Mouse (Mus musculus) lung, postnatal 10 days (tissue): Measurements from ENCODE around the gene Unc45a.
A peak's percentile ranks its signal among the peaks of the same experiment; 100 is the strongest.
"Not testable (repeated sequence)": the region's sequence is repeated elsewhere in the genome, so short reads cannot be mapped to it uniquely, and the experiment has no call there.

ENCODE experiments used
- DNase-seq: peaks from one replicate; pipeline ENCODE4 v3.0.0; 2021

Gene Unc45a

DNA sequence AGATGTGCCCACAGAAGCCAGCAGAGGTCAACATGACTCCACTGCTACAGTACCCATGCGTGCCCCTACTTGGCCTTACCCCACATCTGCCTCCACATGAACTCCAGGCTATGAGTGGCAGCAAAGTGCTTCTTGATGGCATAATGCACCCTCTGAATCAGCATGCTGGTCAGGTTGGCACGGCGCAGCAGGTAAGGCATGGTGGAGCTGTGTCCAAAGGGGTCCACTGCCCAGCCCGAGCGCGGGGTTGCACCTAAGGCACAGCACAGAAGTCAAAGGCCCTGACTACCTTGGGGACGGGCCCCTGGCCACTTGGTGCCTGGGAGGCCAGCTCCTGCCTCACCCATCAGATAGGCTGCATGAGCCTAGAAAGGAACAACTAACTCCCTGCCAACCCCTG, 26.4 kb upstream of the Unc45a start:
- DNase-seq = no peak

DNA sequence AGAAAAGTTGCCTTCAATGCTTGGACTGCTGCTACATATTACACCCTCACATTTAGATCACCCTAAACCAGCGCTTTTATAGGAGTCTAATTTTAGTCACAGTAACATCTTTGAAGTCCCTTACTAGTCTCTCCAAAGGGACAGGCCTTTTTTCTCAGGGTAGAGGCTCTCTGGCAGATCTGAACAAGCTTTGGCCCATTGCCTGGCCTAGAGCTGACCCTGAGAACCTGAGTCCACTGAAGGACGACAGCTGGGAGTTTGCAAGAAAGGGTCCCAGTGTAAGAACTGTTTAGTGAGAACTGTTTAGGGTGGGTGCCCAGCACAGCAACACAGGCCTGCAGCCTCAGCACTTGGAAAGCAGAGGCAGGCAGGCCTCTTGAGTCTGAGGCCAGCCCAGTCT, 25.0 kb upstream of the Unc45a start:
- DNase-seq = peak; percentile 51

DNA sequence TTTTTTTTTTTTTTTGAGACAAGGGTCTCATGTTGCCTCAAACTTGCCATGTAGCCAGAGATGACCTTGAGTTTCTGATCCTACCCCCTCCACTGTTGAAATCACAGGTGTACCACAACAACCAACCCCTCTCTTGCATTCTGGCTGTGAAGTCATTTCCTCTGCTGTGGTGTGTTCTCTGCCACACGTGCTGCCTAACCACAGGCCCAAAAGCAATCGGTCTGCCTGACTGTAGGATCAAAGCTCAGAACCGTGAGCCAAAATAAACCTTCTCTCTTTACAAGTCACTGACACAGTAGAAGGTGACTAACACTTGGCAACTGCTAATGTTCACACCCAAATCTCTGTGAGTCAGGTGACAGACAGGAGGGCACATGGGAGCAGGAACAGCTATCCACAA, 19.6 kb upstream of the Unc45a start:
- DNase-seq = no peak

DNA sequence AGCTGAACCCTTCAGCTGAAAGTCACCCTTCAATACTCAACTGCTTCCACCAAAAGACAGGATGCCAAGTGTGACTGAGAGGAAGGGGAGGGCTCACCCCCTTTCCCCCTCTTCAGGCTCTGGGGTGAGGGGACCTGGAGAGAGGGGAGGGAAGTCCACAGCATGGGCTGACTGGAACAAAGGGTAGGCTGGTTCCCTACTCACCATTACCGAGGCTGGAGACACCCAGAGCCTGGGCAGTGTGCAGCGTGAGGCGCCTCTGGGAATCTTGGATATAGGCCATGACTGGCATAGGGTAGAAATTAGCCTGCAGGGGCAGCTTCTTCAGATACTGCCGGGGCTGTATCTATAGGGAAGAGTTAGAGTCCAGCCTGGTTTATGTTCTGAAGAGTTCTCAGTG, 17.2 kb upstream of the Unc45a start:
- no peak for DNase-seq

DNA sequence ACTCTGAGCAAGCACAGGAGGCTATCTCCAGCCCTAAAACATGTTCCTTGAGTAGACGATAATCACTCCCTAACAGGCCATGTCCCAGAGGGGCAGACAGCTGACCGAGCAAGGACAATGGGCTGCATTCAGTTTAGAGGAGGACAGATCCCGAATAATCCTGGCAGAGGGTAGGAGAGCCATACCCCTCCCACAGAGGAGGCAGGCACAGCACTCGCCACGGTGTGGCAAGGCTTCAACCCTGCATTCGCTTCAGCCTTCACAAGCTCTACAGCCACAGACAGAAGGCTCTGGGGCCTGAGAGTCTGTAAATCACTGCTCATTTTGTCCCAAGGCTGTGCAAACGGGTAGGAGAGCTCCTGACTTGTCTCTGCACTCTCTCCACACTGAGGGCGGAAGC, 16.4 kb upstream of the Unc45a start:
- DNase-seq = no peak

DNA sequence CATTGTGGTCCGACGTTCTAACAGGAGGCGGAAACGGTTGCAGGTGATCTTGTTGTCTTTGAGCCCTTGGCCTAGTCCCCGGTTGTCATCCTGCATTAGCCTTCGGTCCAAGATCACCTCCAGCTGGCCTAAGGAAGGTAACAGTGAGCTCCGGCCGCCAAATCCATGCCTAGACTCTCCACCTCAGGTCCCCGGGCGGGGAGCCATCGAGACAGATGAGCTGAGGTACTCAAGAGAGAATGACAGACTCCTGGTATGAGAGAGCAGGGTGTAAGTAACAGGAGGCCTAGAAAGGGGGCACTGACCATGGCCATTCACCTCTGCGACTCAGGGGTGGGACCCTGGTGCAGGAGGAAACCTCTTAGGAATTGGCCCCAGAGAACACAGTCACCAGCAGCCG, 15.5 kb upstream of the Unc45a start:
- no peak for DNase-seq

DNA sequence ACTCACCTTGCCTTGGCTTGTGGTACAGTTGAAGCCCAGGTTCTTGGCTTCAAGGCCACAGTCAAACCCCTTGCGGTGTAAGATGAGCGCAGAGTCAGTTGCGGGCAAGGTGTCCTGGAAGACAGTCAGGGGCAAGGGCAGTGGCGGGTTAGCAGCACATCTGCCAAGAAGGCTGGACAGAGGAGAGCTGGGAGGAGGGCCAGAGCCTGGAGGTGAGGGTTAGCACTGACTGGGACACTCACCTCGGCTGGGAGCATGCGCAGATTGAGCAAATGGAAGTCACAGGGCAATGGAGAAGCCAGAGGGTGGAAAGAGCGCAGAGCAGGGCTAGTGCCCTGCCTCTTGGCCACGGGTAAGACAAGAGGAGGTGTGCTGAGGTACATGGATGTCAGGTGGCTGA, 12.1 kb upstream of the Unc45a start:
- no peak for DNase-seq

DNA sequence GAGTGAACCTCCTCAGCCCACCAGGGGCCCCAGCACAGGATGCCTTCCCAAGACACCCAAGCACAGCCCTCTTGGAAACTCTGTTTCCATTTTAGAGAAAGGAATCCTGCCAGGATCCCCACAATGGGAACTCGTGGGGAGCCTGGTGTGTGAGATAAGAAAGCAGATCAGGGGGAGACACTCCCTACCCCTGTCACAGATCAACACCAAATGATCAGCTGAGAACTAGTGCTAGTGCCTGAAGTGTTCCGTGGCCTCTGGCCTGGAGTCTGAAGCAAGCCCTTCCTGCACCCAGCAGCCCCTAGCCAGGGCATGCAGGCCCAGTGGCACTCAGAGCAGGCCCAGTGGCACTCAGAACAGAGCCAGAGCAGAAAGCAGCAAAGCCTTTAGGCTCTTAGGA, 10.0 kb upstream of the Unc45a start:
- DNase-seq = no peak

DNA sequence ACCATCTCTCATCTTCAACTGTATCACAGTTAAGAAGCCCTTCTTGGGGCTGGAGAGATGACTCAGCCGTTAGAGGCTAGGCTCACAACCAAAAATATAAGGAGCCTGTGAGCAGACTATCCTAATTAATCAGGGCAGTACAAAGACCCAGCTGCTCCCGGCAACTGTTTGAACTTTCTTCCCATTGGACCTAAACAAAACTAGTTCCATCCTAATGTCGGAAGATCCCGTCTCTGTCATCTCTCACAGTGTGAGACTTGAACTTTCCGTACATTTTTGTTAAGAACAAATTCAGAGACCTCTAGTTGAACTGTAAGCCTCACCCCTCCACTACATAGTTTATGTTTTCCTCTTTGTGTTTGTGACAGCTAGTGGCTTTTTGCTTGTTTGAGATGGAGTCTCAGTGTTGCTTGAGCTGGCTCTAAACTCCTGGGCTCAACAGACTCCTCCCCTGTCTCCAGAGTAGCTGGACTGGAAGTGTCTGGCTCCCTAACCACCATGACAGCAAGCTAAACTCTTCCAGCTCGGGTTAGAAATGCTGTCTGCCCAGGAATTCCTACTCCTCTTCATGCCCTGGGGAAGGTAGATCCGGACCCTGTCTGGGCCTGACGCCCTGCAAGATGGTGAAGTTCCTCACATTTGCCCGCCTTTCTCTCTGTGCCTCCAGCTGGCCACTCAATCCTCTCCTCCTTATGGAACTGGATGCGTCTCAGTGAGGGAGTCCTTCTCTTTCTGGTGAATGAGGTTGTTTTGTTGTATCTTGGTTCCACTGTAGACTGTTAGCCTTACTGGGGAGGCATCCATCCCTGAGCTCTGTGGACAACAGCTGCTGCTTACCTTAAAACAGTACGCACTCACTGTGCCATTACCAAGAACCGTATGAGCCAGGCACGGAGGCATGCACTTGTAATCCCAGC, 7.1 kb upstream of the Unc45a start:
- DNase-seq = peak; percentile 48

DNA sequence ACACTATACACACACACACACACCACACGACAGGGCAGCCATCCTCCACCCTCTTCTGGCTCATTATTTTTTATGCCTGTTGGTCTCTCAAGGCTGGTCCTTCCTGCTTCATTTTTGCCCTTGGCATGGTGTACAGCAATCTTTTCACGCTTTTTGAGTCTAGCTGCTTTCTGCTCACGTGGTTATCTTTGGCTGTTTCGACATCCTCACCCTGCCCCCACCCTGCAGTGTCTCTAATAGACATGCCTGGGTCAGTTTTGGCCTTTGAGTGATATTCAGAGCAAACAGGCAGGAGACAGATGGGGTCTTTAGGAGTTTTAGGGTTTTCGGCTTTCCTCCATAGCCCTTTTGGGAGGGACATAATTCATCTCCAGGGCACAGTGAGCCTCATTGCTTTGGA, 6.0 kb upstream of the Unc45a start:
- peak; percentile 52 for DNase-seq

DNA sequence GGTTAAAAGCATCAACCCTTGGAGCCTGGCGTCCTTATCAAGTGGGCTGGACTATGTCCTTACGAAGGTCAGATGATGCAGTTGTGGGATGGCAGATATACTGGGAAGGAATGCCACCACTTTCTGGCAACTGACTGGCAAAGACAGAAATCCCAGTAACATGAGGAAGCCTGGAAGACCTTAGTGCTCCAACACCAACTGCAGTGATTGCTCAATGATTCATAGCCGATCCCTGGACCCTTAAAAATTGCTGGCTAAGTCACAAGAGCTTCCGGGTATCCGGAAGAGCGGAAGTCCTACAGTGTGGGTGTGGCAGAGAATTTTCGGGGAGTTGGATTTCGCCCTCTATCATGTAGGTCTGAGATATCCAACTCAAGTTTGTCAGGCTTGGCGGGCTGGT, 5.4 kb upstream of the Unc45a start:
- DNase-seq = no peak

DNA sequence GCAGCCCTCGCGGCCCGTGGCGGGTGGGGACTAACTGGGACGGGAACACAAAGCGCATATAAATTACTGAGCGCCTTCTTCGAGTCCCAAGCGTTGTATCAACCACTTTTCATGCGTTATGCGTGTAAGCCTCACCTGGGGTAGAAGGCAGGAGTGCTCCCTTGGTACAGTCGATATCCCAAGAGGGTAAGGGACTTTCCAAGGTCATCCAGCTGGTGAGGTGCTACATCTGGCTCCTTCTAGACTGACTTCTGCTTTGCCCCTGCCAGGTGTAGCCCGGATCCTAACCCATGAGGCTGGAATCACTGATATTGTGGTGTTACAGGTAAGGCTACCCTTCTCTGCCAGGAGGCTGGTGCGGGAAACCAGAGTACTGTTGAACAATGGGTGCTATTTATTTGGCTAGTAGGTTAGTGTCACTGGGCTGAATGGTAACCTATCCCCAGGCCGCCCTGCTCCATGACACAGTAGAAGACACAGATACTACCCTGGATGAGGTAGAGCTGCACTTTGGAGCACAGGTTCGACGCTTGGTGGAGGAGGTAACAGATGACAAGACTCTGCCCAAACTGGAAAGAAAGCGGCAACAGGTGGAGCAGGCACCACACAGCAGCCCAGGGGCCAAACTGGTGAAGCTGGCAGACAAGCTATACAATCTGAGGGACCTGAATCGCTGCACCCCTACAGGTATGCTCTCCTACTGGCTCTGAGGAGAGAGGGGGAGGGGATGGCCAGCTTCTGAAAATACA, 2.6 kb upstream of the Unc45a start:
- no peak for DNase-seq

DNA sequence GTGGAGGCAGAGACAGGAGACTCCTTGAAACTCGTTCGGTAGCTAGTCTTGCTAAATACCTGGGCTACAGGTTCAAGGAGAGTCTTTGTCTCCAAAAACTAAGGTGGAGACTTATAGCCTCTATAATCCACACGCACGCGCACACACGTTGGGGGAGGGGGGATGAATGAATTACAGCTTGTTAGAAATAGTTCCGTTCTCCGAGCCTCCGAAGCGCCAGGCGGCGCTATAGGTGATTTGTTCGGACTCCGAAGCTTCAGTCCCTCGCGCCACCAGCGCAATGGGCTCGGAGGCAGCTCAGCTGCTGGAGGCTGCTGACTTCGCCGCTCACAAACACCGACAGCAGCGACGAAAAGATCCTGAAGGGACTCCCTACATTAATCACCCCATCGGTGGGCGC, 2.1 kb upstream of the Unc45a start, which contains the start of gene Hddc3:
TSS of gene Hddc3 (plus strand) at position 247 of the 400 bp plus-strand sequence.
- DNase-seq = peak; percentile 98

DNA sequence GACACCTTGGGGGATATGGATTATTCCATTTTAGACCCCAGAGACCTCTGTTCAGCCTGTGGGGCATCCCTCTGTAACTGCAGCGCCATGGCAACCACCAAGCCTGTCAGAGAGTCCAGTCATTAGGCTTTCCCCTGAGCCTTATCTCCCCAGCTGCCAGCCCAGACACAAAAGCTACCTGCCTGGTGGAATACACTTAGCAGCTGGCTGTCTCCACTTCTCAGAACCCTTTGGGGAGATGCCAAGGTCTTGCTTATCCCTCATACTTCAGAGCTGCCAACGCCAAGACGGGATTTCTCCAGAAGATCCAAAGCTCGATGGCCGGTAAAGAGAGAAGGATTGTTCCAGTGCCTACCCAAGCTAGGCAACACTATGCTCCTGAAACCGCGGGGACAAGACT, 988 bp upstream of the Unc45a start:
- no peak for DNase-seq

DNA sequence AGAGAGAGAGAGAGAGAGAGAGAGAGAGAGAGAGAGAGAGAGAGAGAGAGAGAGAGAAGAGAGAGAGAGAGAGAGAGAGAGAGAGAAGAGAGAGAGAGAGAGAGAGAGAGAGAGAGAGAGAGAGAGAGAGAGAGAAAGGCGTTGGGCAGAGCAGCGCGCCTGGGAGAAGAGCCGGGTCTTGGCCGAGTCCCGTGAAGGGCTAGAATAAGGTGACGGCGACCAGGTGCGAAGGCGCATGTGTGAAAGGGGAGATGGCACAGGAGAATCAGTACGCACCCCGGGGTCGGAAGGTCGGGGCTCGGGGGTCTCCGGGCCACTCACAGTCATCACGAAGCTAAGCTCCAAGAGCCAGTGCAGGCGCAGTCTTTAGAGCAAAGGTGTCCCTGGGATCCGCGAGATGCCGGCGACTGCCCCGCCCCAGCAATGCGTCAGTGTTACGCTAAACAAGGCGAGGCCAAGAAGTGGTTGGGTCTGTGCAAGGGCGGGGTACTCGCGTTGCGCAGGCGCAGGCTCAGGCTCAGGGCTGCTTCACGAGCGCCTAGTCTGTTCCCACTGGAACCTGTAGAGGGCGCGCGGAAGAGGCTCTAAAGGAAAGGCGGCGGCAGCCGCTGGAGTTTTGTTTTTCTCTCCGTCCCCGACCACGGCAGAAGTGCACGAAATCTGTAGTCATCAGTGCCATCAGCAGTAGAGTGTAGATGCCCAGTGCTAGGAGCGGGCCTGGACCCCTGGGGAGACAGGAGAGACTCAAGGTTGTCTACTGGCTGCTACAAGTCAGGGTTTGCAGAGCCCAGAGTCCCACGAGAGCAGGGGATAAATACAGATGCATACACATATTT, 794 bp downstream of the Unc45a start:
- peak; percentile 99 for DNase-seq

DNA sequence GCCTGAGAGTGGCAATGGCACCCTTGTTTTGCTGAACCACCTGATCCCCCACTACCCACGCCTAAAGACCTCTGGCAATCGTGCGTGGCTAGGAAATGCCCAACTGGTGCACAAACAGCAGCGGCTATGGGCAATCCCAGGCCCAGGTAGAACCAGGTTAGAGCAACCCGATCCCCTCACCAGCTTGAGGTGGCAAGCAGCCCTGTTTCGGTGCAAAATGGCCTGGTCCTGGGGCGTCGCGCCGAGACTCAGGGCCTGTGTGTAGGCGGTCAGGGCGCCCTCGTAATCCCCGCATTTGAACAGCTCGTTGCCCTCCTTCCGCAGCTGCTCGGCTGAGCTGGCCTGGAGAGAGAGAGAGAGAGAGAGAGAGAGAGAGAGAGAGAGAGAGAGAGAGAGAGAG, 1.4 kb downstream of the Unc45a start:
- peak; percentile 43 for DNase-seq

DNA sequence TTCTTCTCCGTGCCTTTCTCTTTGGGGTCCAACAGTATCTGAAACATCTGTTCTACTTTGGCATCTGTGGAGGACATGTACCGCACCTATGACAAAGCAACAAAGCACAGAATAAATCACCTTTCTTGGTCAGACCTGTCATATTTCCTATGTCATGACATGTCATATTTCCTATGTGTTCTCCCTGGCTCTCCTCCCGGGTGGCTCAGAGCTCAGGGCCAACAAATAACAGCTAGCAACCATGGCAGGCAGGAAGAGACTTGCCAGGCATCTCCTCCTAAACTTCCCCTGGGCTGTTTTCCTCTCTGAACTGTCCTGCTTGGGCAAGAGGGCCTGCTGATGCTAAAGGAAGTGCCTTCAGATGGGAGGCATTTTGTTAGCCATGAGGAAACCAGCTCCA, 3.9 kb downstream of the Unc45a start:
- no peak for DNase-seq

DNA sequence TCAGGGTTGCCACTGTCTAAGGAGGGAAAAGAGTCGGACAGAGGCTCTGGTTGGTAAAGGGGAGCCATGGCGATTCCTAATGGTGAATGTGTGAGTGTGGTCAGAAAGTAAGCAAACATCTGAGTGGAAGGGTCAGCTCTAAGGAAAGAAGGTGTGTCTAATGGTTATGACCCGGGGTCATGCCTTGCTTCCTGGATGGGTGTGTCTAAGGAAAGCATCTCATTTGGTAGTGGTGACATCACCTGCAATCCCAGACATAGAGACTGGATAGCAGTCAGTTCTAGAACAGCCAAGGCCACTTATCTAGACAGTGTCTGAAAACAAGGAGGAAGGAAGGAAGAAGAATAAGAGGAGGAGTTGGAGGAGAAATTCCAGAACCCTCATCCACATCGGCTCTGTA, 6.0 kb downstream of the Unc45a start:
- DNase-seq = no peak

DNA sequence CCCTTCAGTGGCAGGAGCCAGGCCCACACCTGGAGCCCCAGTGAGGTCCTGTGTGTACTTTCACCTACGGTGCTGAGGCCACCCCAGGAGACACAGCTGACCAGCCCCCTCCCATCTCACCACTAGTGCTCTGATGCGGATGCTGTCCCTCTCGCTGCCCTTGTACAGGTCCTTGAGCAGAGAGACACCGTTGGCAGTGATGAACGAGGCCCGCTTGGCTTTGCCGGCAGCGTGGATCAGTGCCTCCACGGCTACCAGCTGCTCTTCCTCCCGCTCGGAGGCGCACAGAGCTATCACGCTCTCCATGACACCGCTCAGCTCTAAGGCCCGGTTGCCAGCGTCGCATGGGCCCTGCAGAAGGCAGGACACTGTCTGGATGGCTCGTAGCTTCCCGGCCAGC, 9.4 kb downstream of the Unc45a start:
- DNase-seq = no peak

DNA sequence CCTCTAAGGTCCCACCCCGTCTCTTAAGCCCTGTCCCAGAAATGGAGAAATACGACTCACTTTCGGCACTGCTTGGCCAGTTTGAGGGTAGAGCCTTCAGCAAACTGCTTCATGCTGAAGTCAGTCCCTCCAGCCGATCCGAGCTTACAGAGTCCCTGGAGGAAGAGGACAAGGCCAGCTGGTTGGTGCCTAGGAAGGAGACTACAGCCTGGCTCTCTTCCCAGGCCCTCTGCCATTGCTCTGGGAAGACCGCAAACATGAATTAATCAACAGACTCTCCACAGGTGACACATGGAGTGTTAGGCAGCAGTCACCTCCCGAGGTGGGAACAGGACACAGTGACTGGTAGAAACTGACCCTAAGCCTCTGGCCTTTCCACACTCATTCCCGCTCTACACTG, 10.5 kb downstream of the Unc45a start:
- DNase-seq = no peak

DNA sequence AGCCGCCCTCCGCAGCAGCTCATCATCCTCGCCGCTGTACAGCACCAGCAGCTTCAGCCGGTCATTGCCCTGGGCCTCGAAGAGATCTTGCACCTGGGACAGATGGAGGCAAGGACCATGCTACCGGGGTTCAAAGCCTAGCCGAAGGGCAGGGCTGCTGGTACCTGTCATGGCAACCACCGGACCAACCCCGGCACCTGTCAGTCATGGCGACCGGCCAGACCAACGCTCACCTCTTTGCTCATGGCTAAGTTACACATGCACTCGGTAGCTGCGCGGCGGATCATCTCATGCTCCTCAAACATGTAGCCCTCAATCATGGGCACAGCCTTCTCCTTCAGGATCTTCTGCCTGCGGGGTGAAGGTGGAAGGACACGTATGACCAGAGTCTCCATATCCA, 14.7 kb downstream of the Unc45a start:
- no peak for DNase-seq

DNA sequence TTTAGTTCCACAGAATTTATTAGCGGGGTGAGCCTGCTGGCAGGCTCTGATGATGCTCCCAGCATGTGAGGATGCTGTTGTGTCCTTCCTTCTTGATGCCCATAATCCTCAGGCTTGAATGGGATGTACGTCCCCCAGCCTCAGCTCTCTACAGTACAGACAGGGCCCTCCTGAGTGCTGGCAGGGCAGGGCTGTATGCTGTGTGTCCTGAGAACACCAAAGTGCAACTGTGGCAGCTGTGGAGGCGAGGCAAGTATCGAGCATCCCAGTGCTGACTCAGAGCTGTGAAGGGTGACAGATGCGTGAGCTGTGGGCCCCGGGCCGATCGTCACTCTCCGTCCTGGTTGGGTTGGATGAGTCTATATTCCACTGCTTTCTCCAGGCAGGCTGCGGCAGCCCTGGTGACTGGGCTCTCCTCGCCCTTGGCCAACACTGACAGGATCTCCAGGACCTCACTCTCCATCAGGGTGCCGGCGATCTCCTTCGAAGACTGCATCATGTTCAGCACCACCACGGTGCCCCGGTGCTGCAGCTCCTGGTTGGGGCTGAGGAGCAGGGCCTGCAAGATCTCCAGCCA, 15.4 kb downstream of the Unc45a start:
- DNase-seq = no peak

DNA sequence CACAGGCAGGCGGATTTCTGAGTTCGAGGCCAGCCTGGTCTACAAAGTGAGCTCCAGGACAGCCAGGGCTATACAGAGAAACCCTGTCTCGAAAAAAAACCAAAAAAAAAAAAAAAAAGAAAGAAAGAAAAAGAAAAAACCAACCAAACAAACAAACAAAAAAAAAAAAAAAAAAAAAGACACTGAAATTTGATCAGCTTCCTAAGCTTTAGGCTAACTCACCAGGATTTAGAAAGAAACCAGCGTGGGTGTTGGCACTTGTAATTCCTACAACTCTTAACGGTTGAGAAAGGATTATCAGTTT, 16.0 kb downstream of the Unc45a start:
- not testable (repeated sequence) for DNase-seq
